Mouse (Mus musculus): ENCODE results near the gene Egflam. TPM values are rescaled to one million over a fixed set of nuclear protein-coding genes. Genes with fewer than 3 reads are reported as not detected.
A peak's percentile ranks its signal among the peaks of the same experiment; 100 is the strongest.

Egflam gene
- polyA plus RNA-seq, 2 experiments = 12.3 to 14.1 TPM

DNA sequence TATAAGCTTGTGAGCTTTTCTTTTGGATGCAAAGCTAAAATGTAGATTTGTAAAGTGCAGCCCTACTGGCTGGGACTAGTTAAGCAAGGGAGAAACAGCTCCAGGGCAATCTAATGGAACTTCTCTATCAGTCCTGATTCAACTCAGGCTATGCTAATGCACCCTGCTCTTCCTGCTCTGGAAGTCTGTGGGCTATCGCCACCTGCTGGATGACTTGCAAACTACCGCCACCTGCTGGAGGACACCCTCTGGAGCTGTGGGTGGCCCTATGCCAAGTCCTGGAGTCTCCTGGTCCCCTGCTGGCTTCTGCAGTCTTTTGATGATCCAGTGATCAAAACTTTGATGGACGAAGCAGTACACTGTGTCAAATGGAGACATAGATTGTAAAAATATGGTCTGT is 134.4 kb downstream of the Egflam start:
- H3K9ac ChIP-seq (ENCODE audit: low read depth, low read length, severe bottlenecking) = no peak overlapping the region
- H3K4me2 ChIP-seq (replicated peaks; ENCODE audit: low read depth, low read length, severe bottlenecking) = no peak overlapping the region
- H3K27me3 ChIP-seq (ENCODE audit: control insufficient read depth, insufficient read depth, low read length) = no peaks in the 10 kb centered on the region
- TF ChIP-seq POLR2A (IDR thresholded peaks at IDR 0.05; ENCODE audit: borderline replicate concordance, extremely low read depth, insufficient read depth, insufficient read length) = no peak
- no peaks in the 10 kb centered on the region for H3K9me3 ChIP-seq (ENCODE audit: control insufficient read depth, low read length)
- peak; percentile 84 for DNase-seq (ENCODE audit: low spot score)
- no peaks in the 10 kb centered on the region for H3K4me1 ChIP-seq (ENCODE audit: control insufficient read depth, insufficient read depth, low read length)
- H3K4me3 ChIP-seq (replicated peaks; ENCODE audit: low read length) = no peak overlapping the region
- WGBS = 7% methylated on average over 3 of the region's 3 CpGs
- H3K36me3 ChIP-seq (ENCODE audit: control insufficient read depth, insufficient read depth, low read length) = no peaks in the 10 kb centered on the region
- no peak overlapping the region for H3K27ac ChIP-seq (replicated peaks; ENCODE audit: low read depth, low read length)
- peak; percentile 44; the same call in 1 of the 2 replicates for ATAC-seq (ENCODE audit: low FRiP score, low read depth)

DNA sequence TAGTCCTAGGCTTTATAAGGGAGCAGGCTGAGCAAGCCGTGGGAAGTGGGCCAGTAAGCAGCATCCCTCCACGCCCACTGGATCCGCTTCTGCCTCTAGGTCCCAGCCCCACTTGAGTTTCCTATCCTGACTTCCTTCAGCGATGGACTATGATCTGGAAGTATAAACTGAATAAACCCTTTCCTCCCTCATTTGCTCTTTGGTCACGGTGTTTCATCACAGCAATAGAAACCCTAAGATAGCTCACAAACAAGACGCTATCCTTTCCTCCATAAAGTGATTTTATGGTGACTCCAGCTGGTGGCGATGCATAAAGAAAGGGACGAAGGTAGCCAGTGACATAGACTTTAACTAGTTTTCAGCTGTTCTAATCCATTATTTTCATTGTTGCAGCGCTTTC is 134.9 kb downstream of the Egflam start:
- no peak for ATAC-seq (ENCODE audit: low FRiP score, low read depth)
- Histone ChIP-seq H3K4me2 (replicated peaks; ENCODE audit: low read depth, low read length, severe bottlenecking) (no peak overlapping the region), H3K36me3 (ENCODE audit: control insufficient read depth, insufficient read depth, low read length) (no peaks in the 10 kb centered on the region), H3K4me3 (replicated peaks; ENCODE audit: low read length) (no peak overlapping the region), H3K9me3 (ENCODE audit: control insufficient read depth, low read length) (no peaks in the 10 kb centered on the region), H3K27ac (replicated peaks; ENCODE audit: low read depth, low read length) (no peak overlapping the region), H3K9ac (ENCODE audit: low read depth, low read length, severe bottlenecking) (no peak overlapping the region), H3K4me1 (ENCODE audit: control insufficient read depth, insufficient read depth, low read length) (no peaks in the 10 kb centered on the region), H3K27me3 (ENCODE audit: control insufficient read depth, insufficient read depth, low read length) (no peaks in the 10 kb centered on the region)
- no peak for TF ChIP-seq POLR2A (IDR thresholded peaks at IDR 0.05; ENCODE audit: borderline replicate concordance, extremely low read depth, insufficient read depth, insufficient read length)
- 89% methylated on average over 9 of the region's 9 CpGs for WGBS
- DNase-seq (ENCODE audit: low spot score) = no peak

DNA sequence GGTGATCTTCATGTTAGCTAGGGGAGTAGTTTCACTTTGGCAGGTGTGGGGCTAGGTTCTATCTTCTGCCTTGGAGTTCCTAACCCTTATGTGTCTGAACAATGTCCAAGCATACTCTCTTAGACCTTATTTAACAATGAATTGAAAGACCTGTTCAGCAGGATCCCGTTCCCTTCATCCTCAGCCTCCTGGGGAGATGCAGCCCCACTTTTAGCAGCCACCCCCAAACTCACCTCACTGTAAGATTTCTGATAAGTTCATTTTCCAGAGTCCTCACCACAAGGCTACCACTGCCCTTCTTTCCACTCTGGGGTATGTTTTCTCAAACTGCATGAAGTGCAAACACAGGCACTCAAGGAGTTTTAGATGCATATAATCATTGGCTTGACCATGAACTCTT is 136.8 kb downstream of the Egflam start:
- no peak overlapping the region for H3K4me3 ChIP-seq (replicated peaks; ENCODE audit: low read length)
- H3K4me2 ChIP-seq (replicated peaks; ENCODE audit: low read depth, low read length, severe bottlenecking) = no peak overlapping the region
- DNase-seq (ENCODE audit: low spot score) (no peak), ATAC-seq (ENCODE audit: low FRiP score, low read depth) (no peak)
- H3K36me3 ChIP-seq (ENCODE audit: control insufficient read depth, insufficient read depth, low read length) = no peaks in the 10 kb centered on the region
- TF ChIP-seq POLR2A (IDR thresholded peaks at IDR 0.05; ENCODE audit: borderline replicate concordance, extremely low read depth, insufficient read depth, insufficient read length) = no peak
- no peaks in the 10 kb centered on the region for H3K4me1 ChIP-seq (ENCODE audit: control insufficient read depth, insufficient read depth, low read length)
- 87% methylated on average over 1 of the region's 1 CpGs for WGBS
- H3K27me3 ChIP-seq (ENCODE audit: control insufficient read depth, insufficient read depth, low read length) = no peaks in the 10 kb centered on the region
- no peak overlapping the region for H3K9ac ChIP-seq (ENCODE audit: low read depth, low read length, severe bottlenecking)
- no peak overlapping the region for H3K27ac ChIP-seq (replicated peaks; ENCODE audit: low read depth, low read length)
- H3K9me3 ChIP-seq (ENCODE audit: control insufficient read depth, low read length) = no peaks in the 10 kb centered on the region

- H3K36me3 ChIP-seq (ENCODE audit: control insufficient read depth, insufficient read depth, low read length) = no peaks in the 10 kb centered on the region
- no peak for DNase-seq (ENCODE audit: low spot score)
These were observed 141.6 kb downstream of the Egflam start for GRCm38 (mm10) chr15:7256577-7256976.

DNA sequence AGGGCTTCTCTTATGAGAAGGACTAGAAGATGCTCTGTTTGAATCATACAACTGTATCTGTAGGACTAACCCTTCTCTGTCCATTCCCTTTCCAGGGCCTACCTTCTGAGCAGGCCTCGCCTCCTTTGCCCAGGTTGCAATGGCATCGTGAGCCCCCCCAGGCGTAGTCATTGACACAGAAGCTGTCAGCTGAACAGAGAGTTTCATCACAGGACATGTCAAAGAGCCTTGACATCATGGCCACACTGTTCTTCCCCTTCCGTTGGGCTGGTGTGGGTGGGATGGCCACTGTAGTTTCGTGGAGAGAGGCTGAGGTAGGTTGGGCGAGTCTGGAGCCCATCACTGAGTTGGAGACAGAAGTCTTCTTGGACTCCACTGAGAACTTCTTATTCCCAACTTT is 144.9 kb downstream of the Egflam start:
- Histone ChIP-seq H3K9ac (ENCODE audit: low read depth, low read length, severe bottlenecking) (no peak overlapping the region), H3K27me3 (ENCODE audit: control insufficient read depth, insufficient read depth, low read length) (no peaks in the 10 kb centered on the region), H3K9me3 (ENCODE audit: control insufficient read depth, low read length) (no peaks in the 10 kb centered on the region), H3K4me2 (replicated peaks; ENCODE audit: low read depth, low read length, severe bottlenecking) (no peak overlapping the region), H3K4me1 (ENCODE audit: control insufficient read depth, insufficient read depth, low read length) (no peaks in the 10 kb centered on the region), H3K4me3 (replicated peaks; ENCODE audit: low read length) (no peak overlapping the region), H3K36me3 (ENCODE audit: control insufficient read depth, insufficient read depth, low read length) (peaks cover 5% of the 10 kb centered on the region), H3K27ac (replicated peaks; ENCODE audit: low read depth, low read length) (no peak overlapping the region)
- DNase-seq (ENCODE audit: low spot score) = no peak
- TF ChIP-seq POLR2A (IDR thresholded peaks at IDR 0.05; ENCODE audit: borderline replicate concordance, extremely low read depth, insufficient read depth, insufficient read length) = no peak
- no peak for ATAC-seq (ENCODE audit: low FRiP score, low read depth)
- 91% methylated on average over 6 of the region's 6 CpGs for WGBS

More at GRCm38 (mm10) chr15:7256577-7256976, 141.6 kb downstream of the Egflam start:
- 80% methylated on average over 3 of the region's 3 CpGs for WGBS
- Histone ChIP-seq H3K9me3 (ENCODE audit: control insufficient read depth, low read length) (no peaks in the 10 kb centered on the region), H3K4me2 (replicated peaks; ENCODE audit: low read depth, low read length, severe bottlenecking) (no peak overlapping the region), H3K9ac (ENCODE audit: low read depth, low read length, severe bottlenecking) (no peak overlapping the region), H3K4me3 (replicated peaks; ENCODE audit: low read length) (no peak overlapping the region), H3K27me3 (ENCODE audit: control insufficient read depth, insufficient read depth, low read length) (no peaks in the 10 kb centered on the region), H3K4me1 (ENCODE audit: control insufficient read depth, insufficient read depth, low read length) (no peaks in the 10 kb centered on the region), H3K27ac (replicated peaks; ENCODE audit: low read depth, low read length) (no peak overlapping the region)
- no peak for TF ChIP-seq POLR2A (IDR thresholded peaks at IDR 0.05; ENCODE audit: borderline replicate concordance, extremely low read depth, insufficient read depth, insufficient read length)
- no peak for ATAC-seq (ENCODE audit: low FRiP score, low read depth)

GRCm38 (mm10) chr15:7252106-7252636 is 146.0 kb downstream of the Egflam start:
- Histone ChIP-seq H3K27me3 (ENCODE audit: control insufficient read depth, insufficient read depth, low read length) (no peaks in the 10 kb centered on the region), H3K9me3 (ENCODE audit: control insufficient read depth, low read length) (no peaks in the 10 kb centered on the region), H3K9ac (ENCODE audit: low read depth, low read length, severe bottlenecking) (no peak overlapping the region), H3K36me3 (ENCODE audit: control insufficient read depth, insufficient read depth, low read length) (peaks cover 5% of the 10 kb centered on the region), H3K4me1 (ENCODE audit: control insufficient read depth, insufficient read depth, low read length) (no peaks in the 10 kb centered on the region), H3K4me3 (replicated peaks; ENCODE audit: low read length) (no peak overlapping the region), H3K4me2 (replicated peaks; ENCODE audit: low read depth, low read length, severe bottlenecking) (no peak overlapping the region), H3K27ac (replicated peaks; ENCODE audit: low read depth, low read length) (no peak overlapping the region)
- ATAC-seq (ENCODE audit: low FRiP score, low read depth) = no peak
- DNase-seq (ENCODE audit: low spot score) = no peak
- TF ChIP-seq POLR2A (IDR thresholded peaks at IDR 0.05; ENCODE audit: borderline replicate concordance, extremely low read depth, insufficient read depth, insufficient read length) = no peak
- 85% methylated on average over 12 of the region's 12 CpGs for WGBS

Measured in limb, embryonic 14.5 days (tissue).